Mouse (Mus musculus) cerebellum, adult 8-10 months (tissue): ENCODE measurements around the gene Cfap65.

Source experiments
- DNase-seq: peaks from one replicate; pipeline ENCODE4 v3.0.0; 2022

The Cfap65 gene

GRCm38 (mm10) chr1:74936221-74936830, 927 bp upstream of the Cfap65 start:
- DNase-seq: no peak

GRCm38 (mm10) chr1:74927621-74928296, 7.6 kb downstream of the Cfap65 start:
- no peak for DNase-seq

- peak; percentile 27 for DNase-seq
Observed at GRCm38 (mm10) chr1:74926721-74927120, 8.7 kb downstream of the Cfap65 start.

- DNase-seq: no peak
Observed at GRCm38 (mm10) chr1:74924464-74924863, 10.9 kb downstream of the Cfap65 start.

- DNase-seq: no peak
Observed at GRCm38 (mm10) chr1:74915706-74916105, 19.7 kb downstream of the Cfap65 start.

GRCm38 (mm10) chr1:74902191-74902590, 33.2 kb downstream of the Cfap65 start:
- no peak for DNase-seq

GRCm38 (mm10) chr1:74901686-74902085, 33.7 kb downstream of the Cfap65 start:
- DNase-seq: peak; percentile 59

- no peak for DNase-seq
Observed at GRCm38 (mm10) chr1:74900341-74901285, 34.8 kb downstream of the Cfap65 start.

GRCm38 (mm10) chr1:74898656-74899431, 36.6 kb downstream of the Cfap65 start:
- no peak for DNase-seq

GRCm38 (mm10) chr1:74897976-74898375, 37.4 kb downstream of the Cfap65 start:
- no peak for DNase-seq

GRCm38 (mm10) chr1:74894966-74895365, 40.4 kb downstream of the Cfap65 start:
- DNase-seq: peak; percentile 52

- DNase-seq: peak; percentile 57
Observed at GRCm38 (mm10) chr1:74893134-74893855, 42.1 kb downstream of the Cfap65 start, which contains the start of gene Cryba2. Gene Cryba2, minus strand, starts transcription at chr1:74893143.

- DNase-seq: no peak
Observed at GRCm38 (mm10) chr1:74892351-74893133, 42.9 kb downstream of the Cfap65 start.

GRCm38 (mm10) chr1:74891513-74891912, 43.9 kb downstream of the Cfap65 start:
- no peak for DNase-seq

- DNase-seq: no peak
Observed at GRCm38 (mm10) chr1:74885369-74886042, 49.9 kb downstream of the Cfap65 start, which contains the start of gene Fev. Gene Fev, minus strand, starts transcription at chr1:74885419.

GRCm38 (mm10) chr1:74884196-74885141, 50.9 kb downstream of the Cfap65 start:
- no peak for DNase-seq

GRCm38 (mm10) chr1:74883441-74883840, 52.0 kb downstream of the Cfap65 start:
- no peak for DNase-seq

- DNase-seq: no peak
Observed at GRCm38 (mm10) chr1:74882828-74883227, 52.6 kb downstream of the Cfap65 start.

GRCm38 (mm10) chr1:74882055-74882734, 53.2 kb downstream of the Cfap65 start:
- DNase-seq: no peak
